Mouse (Mus musculus) brain, embryonic 14.5 days (tissue): ENCODE measurements around the gene Lgr4.

ENCODE experiments used
- CTCF ChIP-seq: fragments of 200-500 bp; IDR thresholded peaks from 2 replicates; pipeline ENCODE4 v1.5.1; 2012; ENCODE audit warnings: inconsistent platforms, mild to moderate bottlenecking, moderate library complexity, borderline replicate concordance; ENCODE audit not compliant: insufficient read depth, insufficient read length; ENCODE audit errors: extremely low read depth
- POLR2A ChIP-seq: fragments of 200-500 bp; IDR thresholded peaks from 2 replicates; pipeline ENCODE4 v1.6.1; 2012; ENCODE audit warnings: mild to moderate bottlenecking, inconsistent platforms, borderline replicate concordance; ENCODE audit not compliant: poor library complexity, insufficient read depth, insufficient read length, severe bottlenecking; ENCODE audit errors: extremely low read depth

- TF ChIP-seq CTCF (no peak), POLR2A (no peak)
These were observed 43.7 kb downstream of the Lgr4 start for GRCm38 (mm10) chr2:109961174-109961573.
